Mouse (Mus musculus): ENCODE measurements around the gene Pwwp2a. TPM values are rescaled to one million over a fixed set of nuclear protein-coding genes. Genes with fewer than 3 reads are reported as not detected.

Pwwp2a gene
- polyA plus RNA-seq, 1 experiment from 2014 or later = 11.9 TPM

DNA sequence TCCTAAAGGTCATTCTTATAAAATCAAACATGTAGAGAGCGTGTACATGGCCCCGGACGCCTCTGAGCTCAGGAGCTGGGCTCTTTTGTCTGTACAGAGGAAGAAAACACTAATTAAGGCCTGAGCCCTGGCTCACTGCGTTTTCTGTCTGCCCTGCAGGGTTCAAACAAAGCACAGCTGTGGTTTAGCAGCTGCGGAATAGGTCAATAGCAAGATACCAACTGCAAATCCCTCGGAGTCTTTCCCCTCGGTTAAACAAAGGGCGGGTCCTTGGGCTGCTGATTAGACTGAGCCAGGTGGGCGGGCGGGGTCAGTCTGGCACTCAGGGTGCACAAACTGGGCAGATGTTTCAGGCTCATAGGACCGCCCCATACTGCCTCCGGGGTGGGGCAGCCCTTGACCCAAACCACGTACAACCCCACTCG, 28.7 kb upstream of the Pwwp2a start:
- H3K27ac ChIP-seq (ENCODE audit: low read length) = peak overlapping the region; percentile 39; the same call in 1 of the 2 replicates
- H3K36me3 ChIP-seq (ENCODE audit: control insufficient read depth, insufficient read depth, low read length) = no peaks in the 10 kb centered on the region
- peak overlapping the region; percentile 3; the same call in 1 of the 2 replicates for H3K9ac ChIP-seq (ENCODE audit: low read length)
- peak; percentile 88; the same call in 1 of the 2 replicates for ATAC-seq (ENCODE audit: insufficient read depth, low FRiP score)
- no peaks in the 10 kb centered on the region; the same call in 1 of the 2 replicates for H3K9me3 ChIP-seq (replicated peaks; ENCODE audit: control insufficient read depth, low read length)
- H3K27me3 ChIP-seq (ENCODE audit: control insufficient read depth, insufficient read depth, low read length) = no peaks in the 10 kb centered on the region
- 0 out of 2 replicates have a peak, but pooled peaks cover 6% of the 10 kb centered on the region for H3K4me1 ChIP-seq (ENCODE audit: control insufficient read depth, insufficient read depth, low read length)
- no peak overlapping the region for H3K4me3 ChIP-seq (replicated peaks; ENCODE audit: low read length)
- H3K4me2 ChIP-seq (ENCODE audit: low read depth, low read length) = no peak overlapping the region
- WGBS = 33% methylated on average over 14 of the region's 14 CpGs

DNA sequence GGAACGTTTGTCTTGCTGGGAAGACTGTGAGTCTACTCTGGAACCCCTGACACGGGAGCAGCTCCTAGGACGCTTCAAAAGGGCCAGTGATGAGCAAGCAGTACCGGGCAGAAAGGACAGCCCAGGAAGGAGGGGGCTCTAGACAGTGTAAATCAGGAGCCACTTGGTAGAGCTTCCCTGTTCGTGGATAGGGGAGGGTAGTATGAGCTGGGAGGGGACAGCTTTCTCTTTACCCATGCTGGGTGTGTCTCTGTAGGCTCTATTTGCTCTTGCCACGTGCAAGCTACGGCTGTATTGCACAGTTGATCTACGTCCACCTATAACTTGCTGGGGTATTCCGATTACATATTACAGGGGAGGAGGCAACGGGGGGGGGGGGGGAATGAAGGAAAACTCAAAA, 25.3 kb upstream of the Pwwp2a start:
- H3K9me3 ChIP-seq (replicated peaks; ENCODE audit: control insufficient read depth, low read length) = no peaks in the 10 kb centered on the region; the same call in 1 of the 2 replicates
- H3K36me3 ChIP-seq (ENCODE audit: control insufficient read depth, insufficient read depth, low read length) = no peaks in the 10 kb centered on the region
- ATAC-seq (ENCODE audit: insufficient read depth, low FRiP score) = peak; percentile 83
- 39% methylated on average over 10 of the region's 10 CpGs for WGBS
- H3K9ac ChIP-seq (ENCODE audit: low read length) = no peak overlapping the region
- no peaks in the 10 kb centered on the region for H3K27me3 ChIP-seq (ENCODE audit: control insufficient read depth, insufficient read depth, low read length)
- H3K4me1 ChIP-seq (ENCODE audit: control insufficient read depth, insufficient read depth, low read length) = 0 out of 2 replicates have a peak, but pooled peaks cover 6% of the 10 kb centered on the region
- no peak overlapping the region for H3K4me3 ChIP-seq (replicated peaks; ENCODE audit: low read length)
- H3K4me2 ChIP-seq (ENCODE audit: low read depth, low read length) = no peak overlapping the region; the same call in 1 of the 2 replicates
- H3K27ac ChIP-seq (ENCODE audit: low read length) = peak overlapping the region; percentile 27; the same call in 1 of the 2 replicates

DNA sequence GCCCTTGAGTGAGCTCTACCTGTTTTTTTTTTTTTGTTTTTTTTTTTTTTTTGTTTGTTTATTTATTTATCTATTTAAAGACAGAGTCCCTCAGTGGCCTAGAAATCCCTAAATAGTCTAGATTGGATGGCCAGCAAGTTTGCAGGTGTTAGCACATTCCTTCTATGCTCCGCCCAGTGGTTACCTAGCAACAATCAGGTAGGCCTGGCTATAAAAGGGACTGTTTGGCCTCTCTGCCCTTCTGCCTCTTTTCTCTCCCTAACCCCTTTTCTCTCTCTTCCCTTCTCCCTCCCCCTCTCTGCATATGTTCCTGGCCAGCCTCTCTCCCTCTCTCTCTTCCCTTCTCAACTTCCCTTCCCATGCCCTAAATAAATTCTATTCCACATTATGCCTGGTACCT, 23.8 kb upstream of the Pwwp2a start:
- H3K27ac ChIP-seq (ENCODE audit: low read length) = no peak overlapping the region
- H3K9ac ChIP-seq (ENCODE audit: low read length) = no peak overlapping the region
- no peak for ATAC-seq (ENCODE audit: insufficient read depth, low FRiP score)
- H3K36me3 ChIP-seq (ENCODE audit: control insufficient read depth, insufficient read depth, low read length) = no peaks in the 10 kb centered on the region
- H3K27me3 ChIP-seq (ENCODE audit: control insufficient read depth, insufficient read depth, low read length) = no peaks in the 10 kb centered on the region
- no peak overlapping the region for H3K4me3 ChIP-seq (replicated peaks; ENCODE audit: low read length)
- H3K4me2 ChIP-seq (ENCODE audit: low read depth, low read length) = no peak overlapping the region
- no peaks in the 10 kb centered on the region; the same call in 1 of the 2 replicates for H3K9me3 ChIP-seq (replicated peaks; ENCODE audit: control insufficient read depth, low read length)
- 0 out of 2 replicates have a peak, but pooled peaks cover 3% of the 10 kb centered on the region for H3K4me1 ChIP-seq (ENCODE audit: control insufficient read depth, insufficient read depth, low read length)
- 95% methylated on average over 1 of the region's 1 CpGs for WGBS

DNA sequence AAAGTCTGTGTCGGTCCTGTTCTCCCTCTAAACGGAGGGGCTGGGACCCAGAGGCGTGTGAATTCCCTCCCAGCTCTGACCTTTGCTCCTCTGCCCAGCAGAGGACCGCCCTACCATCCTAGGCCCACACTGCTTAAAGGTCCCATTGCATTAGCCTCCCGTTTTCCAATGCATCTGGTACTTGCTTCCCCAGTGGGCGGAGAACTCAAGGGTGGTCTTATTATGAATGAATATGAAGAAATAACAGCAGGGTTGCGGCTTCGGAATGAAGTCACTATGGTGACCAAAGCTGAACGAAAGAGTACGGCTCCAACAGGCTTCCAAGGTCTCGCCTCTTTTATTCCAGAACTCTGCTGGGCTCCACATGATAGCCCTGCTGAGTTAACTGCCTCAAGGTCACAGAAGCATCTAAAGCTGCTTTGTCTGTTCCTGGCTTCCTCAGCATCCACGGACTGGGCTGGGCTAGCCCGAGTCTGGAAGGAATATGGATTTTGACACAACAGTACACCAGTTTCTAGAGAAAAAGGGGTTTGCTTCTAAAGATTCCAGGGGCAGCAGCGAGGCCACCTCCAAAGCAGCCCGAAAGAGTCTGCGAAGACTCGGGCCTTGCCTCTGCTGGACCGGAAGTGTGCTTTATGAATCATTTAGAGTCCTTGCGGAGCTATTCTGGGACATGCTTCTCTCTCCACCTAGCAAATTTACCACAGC, 14.6 kb upstream of the Pwwp2a start:
- no peak overlapping the region for H3K4me3 ChIP-seq (replicated peaks; ENCODE audit: low read length)
- no peaks in the 10 kb centered on the region for H3K9me3 ChIP-seq (replicated peaks; ENCODE audit: control insufficient read depth, low read length)
- ATAC-seq (ENCODE audit: insufficient read depth, low FRiP score) = 0 out of 2 replicates have a peak, but pooled peaks have one; percentile 47
- no peak overlapping the region for H3K9ac ChIP-seq (ENCODE audit: low read length)
- H3K27me3 ChIP-seq (ENCODE audit: control insufficient read depth, insufficient read depth, low read length) = no peaks in the 10 kb centered on the region
- H3K36me3 ChIP-seq (ENCODE audit: control insufficient read depth, insufficient read depth, low read length) = no peaks in the 10 kb centered on the region
- 70% methylated on average over 19 of the region's 19 CpGs for WGBS
- no peaks in the 10 kb centered on the region for H3K4me1 ChIP-seq (ENCODE audit: control insufficient read depth, insufficient read depth, low read length)
- H3K27ac ChIP-seq (ENCODE audit: low read length) = no peak overlapping the region
- no peak overlapping the region for H3K4me2 ChIP-seq (ENCODE audit: low read depth, low read length)

DNA sequence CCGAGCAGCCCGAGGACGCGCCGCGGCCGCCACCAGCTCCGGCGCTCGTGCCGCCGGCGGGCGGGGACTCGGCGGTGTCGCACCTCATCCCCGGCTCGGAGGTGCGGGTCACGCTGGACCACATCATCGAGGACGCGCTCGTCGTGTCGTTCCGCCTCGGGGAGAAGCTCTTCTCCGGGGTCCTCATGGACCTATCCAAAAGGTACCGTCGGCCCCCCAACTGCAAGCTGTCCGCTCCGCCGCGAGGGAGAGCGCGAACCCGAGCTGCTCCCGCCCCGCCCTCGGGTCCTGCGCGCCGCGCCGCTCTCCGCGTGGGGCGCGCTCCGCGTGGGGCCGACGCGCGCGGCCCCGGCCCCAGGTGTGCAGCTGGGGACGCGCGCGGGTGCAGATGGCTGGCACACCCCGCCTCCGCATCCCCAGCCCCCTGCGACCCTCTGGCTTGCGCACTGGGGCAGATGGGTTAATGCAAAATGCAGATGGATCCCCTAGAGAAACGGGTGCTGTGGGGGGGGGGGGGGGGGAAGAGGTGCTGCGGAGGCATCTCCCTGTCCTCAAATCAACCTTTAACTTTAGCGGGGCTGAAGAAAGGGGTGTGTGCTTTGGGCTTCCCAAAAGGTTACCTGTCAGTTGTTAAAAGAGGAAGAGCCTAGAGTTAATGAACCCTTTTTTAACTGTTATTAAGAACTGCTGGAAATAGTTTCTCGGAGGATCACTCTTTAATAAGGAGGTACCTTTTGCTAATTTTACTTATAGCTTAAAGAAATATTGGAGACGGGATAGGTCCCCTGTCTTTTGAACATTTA, 818 bp downstream of the Pwwp2a start:
- Histone ChIP-seq H3K27me3 (ENCODE audit: control insufficient read depth, insufficient read depth, low read length) (no peaks in the 10 kb centered on the region), H3K9me3 (replicated peaks; ENCODE audit: control insufficient read depth, low read length) (no peaks in the 10 kb centered on the region), H3K4me3 (replicated peaks; ENCODE audit: low read length) (peak overlapping the region; percentile 86), H3K4me2 (ENCODE audit: low read depth, low read length) (peak overlapping the region; percentile 80), H3K9ac (ENCODE audit: low read length) (peak overlapping the region; percentile 98), H3K27ac (ENCODE audit: low read length) (peak overlapping the region; percentile 93), H3K4me1 (ENCODE audit: control insufficient read depth, insufficient read depth, low read length) (peaks cover 6% of the 10 kb centered on the region; the same call in 1 of the 2 replicates), H3K36me3 (ENCODE audit: control insufficient read depth, insufficient read depth, low read length) (peaks cover 3% of the 10 kb centered on the region; the same call in 1 of the 2 replicates)
- peak; percentile 16; the same call in 1 of the 2 replicates for ATAC-seq (ENCODE audit: insufficient read depth, low FRiP score)
- WGBS = under 1% methylated on average over 72 of the region's 72 CpGs

DNA sequence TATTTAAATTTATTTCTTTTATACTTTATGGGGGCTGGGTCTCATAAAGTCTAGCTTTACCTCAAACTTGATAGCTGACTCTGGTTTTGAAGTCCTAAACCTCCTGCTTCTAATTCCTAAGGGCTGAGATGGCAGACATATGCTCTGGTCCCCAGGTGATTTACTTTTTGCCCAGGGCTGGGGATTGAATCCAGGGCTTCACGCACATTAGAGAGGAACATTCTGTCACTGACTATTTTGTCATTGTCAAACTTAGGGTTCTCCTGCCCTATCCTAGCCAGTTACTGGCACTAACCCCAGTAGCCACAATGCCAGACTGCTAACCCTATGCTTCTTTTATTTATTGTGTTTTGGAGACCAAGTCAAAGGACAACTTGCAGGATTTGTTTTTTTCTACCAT, 7.1 kb downstream of the Pwwp2a start:
- Histone ChIP-seq H3K4me3 (replicated peaks; ENCODE audit: low read length) (no peak overlapping the region), H3K9ac (ENCODE audit: low read length) (no peak overlapping the region), H3K4me1 (ENCODE audit: control insufficient read depth, insufficient read depth, low read length) (no peaks in the 10 kb centered on the region; the same call in 1 of the 2 replicates), H3K27ac (ENCODE audit: low read length) (no peak overlapping the region), H3K36me3 (ENCODE audit: control insufficient read depth, insufficient read depth, low read length) (peaks cover 7% of the 10 kb centered on the region; the same call in 1 of the 2 replicates), H3K9me3 (replicated peaks; ENCODE audit: control insufficient read depth, low read length) (no peaks in the 10 kb centered on the region), H3K27me3 (ENCODE audit: control insufficient read depth, insufficient read depth, low read length) (no peaks in the 10 kb centered on the region), H3K4me2 (ENCODE audit: low read depth, low read length) (no peak overlapping the region)
- 90% methylated on average over 1 of the region's 1 CpGs for WGBS
- no peak for ATAC-seq (ENCODE audit: insufficient read depth, low FRiP score)

DNA sequence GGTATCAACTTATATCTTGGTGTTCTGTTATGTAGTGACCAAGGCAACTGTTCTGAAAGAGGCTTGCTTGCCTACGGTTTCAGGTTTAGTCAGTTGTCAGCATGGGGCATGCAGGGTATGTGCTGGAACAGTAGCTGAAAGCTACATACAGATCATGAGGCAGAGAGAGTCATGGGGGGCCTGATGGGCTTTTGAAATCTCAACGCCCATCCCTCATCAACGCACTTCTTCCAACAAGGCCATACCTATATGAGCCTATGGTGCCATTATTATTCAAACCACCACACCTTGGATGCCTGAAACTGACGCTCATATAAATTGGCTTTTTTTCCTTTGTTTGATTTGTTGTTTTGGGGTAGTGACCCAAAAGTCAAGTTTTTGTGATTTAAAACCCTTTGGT, 14.8 kb downstream of the Pwwp2a start:
- H3K4me2 ChIP-seq (ENCODE audit: low read depth, low read length) = no peak overlapping the region
- H3K27ac ChIP-seq (ENCODE audit: low read length) = no peak overlapping the region
- H3K4me1 ChIP-seq (ENCODE audit: control insufficient read depth, insufficient read depth, low read length) = no peaks in the 10 kb centered on the region
- 92% methylated on average over 4 of the region's 4 CpGs for WGBS
- H3K9ac ChIP-seq (ENCODE audit: low read length) = no peak overlapping the region
- no peaks in the 10 kb centered on the region for H3K9me3 ChIP-seq (replicated peaks; ENCODE audit: control insufficient read depth, low read length)
- no peak for ATAC-seq (ENCODE audit: insufficient read depth, low FRiP score)
- H3K4me3 ChIP-seq (replicated peaks; ENCODE audit: low read length) = no peak overlapping the region
- no peaks in the 10 kb centered on the region for H3K27me3 ChIP-seq (ENCODE audit: control insufficient read depth, insufficient read depth, low read length)
- peaks cover 11% of the 10 kb centered on the region; the same call in 1 of the 2 replicates for H3K36me3 ChIP-seq (ENCODE audit: control insufficient read depth, insufficient read depth, low read length)

DNA sequence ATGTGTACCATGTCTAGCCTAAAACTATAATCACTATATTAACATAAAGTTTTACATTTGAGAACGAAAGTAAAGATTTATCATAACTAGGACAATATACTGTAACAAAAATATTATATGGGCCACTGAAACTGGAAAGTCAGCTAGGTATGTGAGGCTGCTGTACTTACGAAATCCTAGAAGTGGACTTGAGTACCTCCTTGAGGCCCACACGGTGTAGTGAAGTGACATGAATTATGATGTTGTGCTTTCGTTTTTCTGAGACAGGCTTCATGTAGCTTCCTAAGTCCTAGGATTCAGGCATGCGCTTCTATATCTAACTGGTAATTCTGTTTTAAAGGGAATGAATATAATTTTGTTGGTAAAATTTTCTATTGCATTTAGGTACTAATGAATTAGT, 16.8 kb downstream of the Pwwp2a start:
- Histone ChIP-seq H3K9ac (ENCODE audit: low read length) (no peak overlapping the region), H3K27me3 (ENCODE audit: control insufficient read depth, insufficient read depth, low read length) (no peaks in the 10 kb centered on the region), H3K4me2 (ENCODE audit: low read depth, low read length) (no peak overlapping the region), H3K27ac (ENCODE audit: low read length) (no peak overlapping the region), H3K9me3 (replicated peaks; ENCODE audit: control insufficient read depth, low read length) (no peaks in the 10 kb centered on the region), H3K4me3 (replicated peaks; ENCODE audit: low read length) (no peak overlapping the region), H3K4me1 (ENCODE audit: control insufficient read depth, insufficient read depth, low read length) (no peaks in the 10 kb centered on the region), H3K36me3 (ENCODE audit: control insufficient read depth, insufficient read depth, low read length) (peaks cover 11% of the 10 kb centered on the region; the same call in 1 of the 2 replicates)
- 63% methylated on average over 5 of the region's 5 CpGs for WGBS
- ATAC-seq (ENCODE audit: insufficient read depth, low FRiP score) = no peak

DNA sequence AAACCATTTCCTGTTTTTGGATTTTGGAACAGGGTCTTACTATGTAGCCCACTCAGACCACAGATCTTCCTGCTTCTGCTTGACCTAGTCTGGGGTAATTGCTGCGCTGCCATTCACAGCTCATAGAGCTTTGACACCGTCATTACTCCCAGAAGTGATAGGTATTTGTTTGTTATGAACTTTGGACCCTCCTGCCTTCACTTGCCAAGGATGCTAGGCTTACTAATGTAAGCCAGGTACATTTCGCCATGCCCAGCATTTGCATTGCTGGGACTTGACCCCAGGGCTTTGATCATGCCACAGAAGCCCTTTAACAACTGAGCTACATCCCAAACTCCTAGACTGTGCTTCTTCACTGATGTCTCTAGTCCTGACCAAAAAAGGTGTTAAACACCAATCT, 18.5 kb downstream of the Pwwp2a start:
- WGBS = 82% methylated on average over 3 of the region's 3 CpGs
- Histone ChIP-seq H3K4me1 (ENCODE audit: control insufficient read depth, insufficient read depth, low read length) (no peaks in the 10 kb centered on the region), H3K9me3 (replicated peaks; ENCODE audit: control insufficient read depth, low read length) (no peaks in the 10 kb centered on the region), H3K27ac (ENCODE audit: low read length) (no peak overlapping the region), H3K4me3 (replicated peaks; ENCODE audit: low read length) (no peak overlapping the region), H3K27me3 (ENCODE audit: control insufficient read depth, insufficient read depth, low read length) (no peaks in the 10 kb centered on the region), H3K4me2 (ENCODE audit: low read depth, low read length) (no peak overlapping the region), H3K36me3 (ENCODE audit: control insufficient read depth, insufficient read depth, low read length) (peaks cover 6% of the 10 kb centered on the region; the same call in 1 of the 2 replicates), H3K9ac (ENCODE audit: low read length) (no peak overlapping the region)
- ATAC-seq (ENCODE audit: insufficient read depth, low FRiP score) = no peak
